Mouse (Mus musculus) bone marrow macrophage, adult 2 months (primary cell): ENCODE measurements at regions not wholly inside any gene's neighbourhood (a gene's known extent, or its start where the extent isn't known, plus 50 kb on each side); places are given as distances from the start of the nearest gene placed in this dataset.

Experiments
- CTCF ChIP-seq: IDR thresholded peaks from 2 replicates; pipeline ENCODE4 v1.5.1; 2012; ENCODE audit warnings: low read depth, mild to moderate bottlenecking, low read length, moderate library complexity
- POLR2A ChIP-seq: IDR thresholded peaks from 2 replicates; pipeline ENCODE4 v1.6.1; 2012; ENCODE audit warnings: mild to moderate bottlenecking, low read depth, low read length, borderline replicate concordance

GRCm38 (mm10) chr1:137270659-137271612, 310.7 kb upstream of the Nr5a2 start:
- TF ChIP-seq CTCF (no peak), POLR2A (no peak)
